Comparison of ENCODE assay signal across 8 mouse cellular contexts in the genomic region with DNA sequence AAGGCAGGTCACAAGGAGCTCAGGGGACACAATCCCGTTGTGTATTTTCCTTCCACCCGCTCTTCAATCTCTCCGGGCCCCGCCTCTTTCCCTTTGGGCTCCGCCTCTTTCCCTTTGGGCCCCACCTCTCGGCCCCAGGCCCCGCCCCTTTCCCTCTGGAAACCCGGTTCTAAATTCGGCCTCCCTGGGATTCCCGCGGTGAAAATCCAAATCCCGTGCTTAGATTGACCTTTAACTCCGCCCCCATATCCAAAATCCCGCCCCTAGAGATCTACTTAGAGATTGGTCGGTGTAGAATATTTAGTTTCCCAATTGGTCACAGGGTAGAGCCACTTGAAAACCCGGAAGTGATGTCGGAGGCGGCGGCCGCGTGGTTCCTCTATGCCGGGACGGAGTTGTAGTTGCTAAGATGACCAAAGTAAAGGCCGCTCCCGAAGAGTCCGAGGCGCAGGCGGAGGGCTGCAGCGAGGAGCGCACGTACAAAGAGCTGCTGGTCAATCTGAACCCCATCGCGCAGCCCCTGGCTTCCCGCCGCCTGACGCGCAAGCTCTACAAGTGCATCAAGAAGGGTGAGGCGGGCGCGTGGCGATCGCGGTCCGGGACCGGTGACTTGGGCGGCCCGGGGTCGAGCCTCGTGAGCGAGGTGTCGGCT. TPM values are rescaled to one million over a fixed set of nuclear protein-coding genes. Genes with fewer than 3 reads are reported as not detected.
DNase-seq lines count a peak whose midpoint lies in the region; ATAC-seq and TF ChIP-seq lines count a peak whose summit lies in the region.

A gene (plus strand): TSS at position 327 of the 652 bp plus-strand sequence.

- H3K27me3 ChIP-seq in E14TG2a.4 (ENCODE audit: insufficient read depth, low read length) = no peaks in the 10 kb centered on the region
- peaks cover 3% of the 10 kb centered on the region; the same call in 1 of the 2 replicates for H3K27me3 ChIP-seq in forebrain, embryonic 12.5 days
- H3K27me3 ChIP-seq in heart, postnatal 0 days (ENCODE audit: control insufficient read depth, insufficient read depth, low read length) = no peaks in the 10 kb centered on the region
- H3K27me3 ChIP-seq in liver, embryonic 16.5 days (ENCODE audit: control insufficient read depth, insufficient read depth, low read depth, low read length) = no peaks in the 10 kb centered on the region
- H3K27me3 ChIP-seq in neural tube, embryonic 13.5 days = no peaks in the 10 kb centered on the region
- H3K27me3 ChIP-seq in testis, adult 2 months (ENCODE audit: control insufficient read depth, insufficient read depth, low read length) = no peaks in the 10 kb centered on the region

- peak within 1 kb of the TSS; percentile 73 for H3K4me2 ChIP-seq in forebrain, embryonic 12.5 days
- H3K4me2 ChIP-seq in heart, postnatal 0 days (ENCODE audit: low read depth, low read length) = peak within 1 kb of the TSS; percentile 94
- peak within 1 kb of the TSS; percentile 84 for H3K4me2 ChIP-seq in liver, embryonic 16.5 days (ENCODE audit: low read depth, low read length)
- peak within 1 kb of the TSS; percentile 62 for H3K4me2 ChIP-seq in neural tube, embryonic 13.5 days

- TF ChIP-seq CTCF in E14TG2a.4 (conservative IDR thresholded peaks at IDR 0.05; ENCODE audit: low read length) = no peak
- TF ChIP-seq CTCF in heart, postnatal 0 days (IDR thresholded peaks at IDR 0.05; ENCODE audit: low read depth) = no peak
- no peak for TF ChIP-seq CTCF in testis, adult 2 months (IDR thresholded peaks at IDR 0.05; ENCODE audit: control insufficient read depth, insufficient read depth, insufficient replicate concordance, low read depth, low read length)

- peaks cover 78% of the 10 kb centered on the region for H3K4me1 ChIP-seq in E14TG2a.4 (replicated peaks; ENCODE audit: low read depth, low read length)
- peaks cover 27% of the 10 kb centered on the region for H3K4me1 ChIP-seq in forebrain, embryonic 12.5 days
- peaks cover 21% of the 10 kb centered on the region for H3K4me1 ChIP-seq in heart, postnatal 0 days (ENCODE audit: control insufficient read depth, insufficient read depth)
- peaks cover 29% of the 10 kb centered on the region for H3K4me1 ChIP-seq in liver, embryonic 16.5 days (ENCODE audit: control insufficient read depth, low read depth, low read length)
- peaks cover 28% of the 10 kb centered on the region for H3K4me1 ChIP-seq in neural tube, embryonic 13.5 days (replicated peaks)
- peaks cover 10% of the 10 kb centered on the region for H3K4me1 ChIP-seq in testis, adult 2 months (ENCODE audit: control insufficient read depth, insufficient read depth, low read length)

- no peak within 1 kb of the TSS for H3K27ac ChIP-seq in forebrain, embryonic 12.5 days
- H3K27ac ChIP-seq in heart, postnatal 0 days (ENCODE audit: low read depth) = peak within 1 kb of the TSS; percentile 70; the same call in 1 of the 2 replicates
- peak within 1 kb of the TSS; percentile 41; the same call in 1 of the 2 replicates for H3K27ac ChIP-seq in liver, embryonic 16.5 days (ENCODE audit: low read length)
- peak within 1 kb of the TSS; percentile 28; the same call in 1 of the 2 replicates for H3K27ac ChIP-seq in neural tube, embryonic 13.5 days (replicated peaks)
- H3K27ac ChIP-seq in testis, adult 2 months (ENCODE audit: control insufficient read depth, insufficient read depth, low read depth, low read length) = peak within 1 kb of the TSS; percentile 83

- peak within 1 kb of the TSS; percentile 99 for H3K4me3 ChIP-seq in E14TG2a.4 (replicated peaks; ENCODE audit: low read length)
- peak within 1 kb of the TSS; percentile 85 for H3K4me3 ChIP-seq in forebrain, embryonic 12.5 days (replicated peaks)
- peak within 1 kb of the TSS; percentile 82 for H3K4me3 ChIP-seq in heart, postnatal 0 days (ENCODE audit: low read depth, low read length)
- peak within 1 kb of the TSS; percentile 79 for H3K4me3 ChIP-seq in liver, embryonic 16.5 days (ENCODE audit: low read depth, low read length)
- H3K4me3 ChIP-seq in neural tube, embryonic 13.5 days = peak within 1 kb of the TSS; percentile 67
- peak within 1 kb of the TSS; percentile 97 for H3K4me3 ChIP-seq in testis, adult 2 months (ENCODE audit: control insufficient read depth, low read depth, low read length)

- peak; percentile 62; the same call in 1 of the 2 replicates for TF ChIP-seq EP300 in heart, postnatal 0 days (IDR thresholded peaks at IDR 0.05; ENCODE audit: low read depth)

- H3K9ac ChIP-seq in forebrain, embryonic 12.5 days = peak within 1 kb of the TSS; percentile 72
- H3K9ac ChIP-seq in heart, postnatal 0 days (replicated peaks; ENCODE audit: low read depth, low read length) = peak within 1 kb of the TSS; percentile 76
- H3K9ac ChIP-seq in liver, embryonic 16.5 days (ENCODE audit: low read depth, low read length) = peak within 1 kb of the TSS; percentile 66
- H3K9ac ChIP-seq in neural tube, embryonic 13.5 days = peak within 1 kb of the TSS; percentile 76

- under 1% methylated on average over 51 of the region's 51 CpGs for WGBS in forebrain, embryonic 12.5 days
- WGBS in heart, postnatal 0 days = under 1% methylated on average over 51 of the region's 51 CpGs
- WGBS in liver, embryonic 16.5 days (ENCODE audit: insufficient replicate concordance) = under 1% methylated on average over 51 of the region's 51 CpGs
- under 1% methylated on average over 51 of the region's 51 CpGs for WGBS in neural tube, embryonic 13.5 days

- DNase-seq in c-Kit-positive CD71-positive TER-119-positive erythroid progenitor cells, embryonic 14.5 days (ENCODE audit: low spot score) = peak; percentile 95
- peak; percentile 99 for DNase-seq in heart, postnatal 0 days (ENCODE audit: low spot score)
- peak; percentile 97 to 98 for DNase-seq in kidney, postnatal 4 days

- peaks cover 44% of the 10 kb centered on the region for H3K36me3 ChIP-seq in E14TG2a.4 (ENCODE audit: insufficient read depth, low read length)
- peaks cover 32% of the 10 kb centered on the region for H3K36me3 ChIP-seq in forebrain, embryonic 12.5 days (replicated peaks)
- H3K36me3 ChIP-seq in heart, postnatal 0 days (replicated peaks; ENCODE audit: control insufficient read depth, insufficient read depth, low read length) = peaks cover 22% of the 10 kb centered on the region
- peaks cover 12% of the 10 kb centered on the region for H3K36me3 ChIP-seq in liver, embryonic 16.5 days (ENCODE audit: control insufficient read depth, insufficient read depth)
- H3K36me3 ChIP-seq in neural tube, embryonic 13.5 days = peaks cover 32% of the 10 kb centered on the region
- H3K36me3 ChIP-seq in testis, adult 2 months (ENCODE audit: control insufficient read depth, insufficient read depth, low read length) = no peaks in the 10 kb centered on the region; the same call in 1 of the 2 replicates

- peak; percentile 49; the same call in 1 of the 2 replicates for TF ChIP-seq POLR2A in testis, adult 2 months (IDR thresholded peaks at IDR 0.05; ENCODE audit: control insufficient read depth, low read depth, low read length)

- no peaks in the 10 kb centered on the region for H3K9me3 ChIP-seq in E14TG2a.4 (ENCODE audit: low read length)
- H3K9me3 ChIP-seq in forebrain, embryonic 12.5 days = no peaks in the 10 kb centered on the region
- no peaks in the 10 kb centered on the region for H3K9me3 ChIP-seq in heart, postnatal 0 days (replicated peaks; ENCODE audit: control insufficient read depth, low read length)
- H3K9me3 ChIP-seq in liver, embryonic 16.5 days (replicated peaks; ENCODE audit: control insufficient read depth, low read length) = no peaks in the 10 kb centered on the region
- H3K9me3 ChIP-seq in neural tube, embryonic 13.5 days = no peaks in the 10 kb centered on the region

- peak; percentile 94 for ATAC-seq in forebrain, embryonic 12.5 days (ENCODE audit: low FRiP score)
- peak; percentile 91 for ATAC-seq in heart, postnatal 0 days (ENCODE audit: insufficient read depth, low read depth)
- peak; percentile 84 for ATAC-seq in liver, embryonic 16.5 days (ENCODE audit: low read depth)
- peak; percentile 96 for ATAC-seq in neural tube, embryonic 13.5 days (ENCODE audit: low read depth)

RNA-seq across cellular contexts. Expression of the gene that starts here (rescaled TPM):
- polyA plus RNA-seq in forebrain, embryonic 12.5 days (2016; fragmentation: Nextera tagmentation; extraction: Ambion mirVana) = 126 and 131 TPM in 2 replicates
- 34.1 and 58.2 TPM in 2 replicates for total RNA-seq in heart, postnatal 0 days (2014; rRNA removed; ENCODE audit: low replicate concordance)
- 59.7 and 61.4 TPM in 2 replicates for polyA plus RNA-seq in heart, postnatal 0 days (2015; fragmentation: Nextera tagmentation; extraction: Ambion mirVana)
- polyA plus RNA-seq in liver, embryonic 16.5 days (2015; fragmentation: Nextera tagmentation; extraction: Ambion mirVana) = 69.5 and 79.3 TPM in 2 replicates
- 96.4 and 106 TPM in 2 replicates for polyA plus RNA-seq in neural tube, embryonic 13.5 days (2015; fragmentation: Nextera tagmentation; extraction: Ambion mirVana)
- 32.0 and 33.5 TPM in 2 replicates for polyA plus RNA-seq in testis, adult 2 months (2012; rRNA removed)
